Mouse (Mus musculus) midbrain, embryonic 15.5 days (tissue): ENCODE results near the gene Scimp. TPM values are rescaled to one million over a fixed set of nuclear protein-coding genes. Genes with fewer than 3 reads are reported as not detected.

Experiments
- ATAC-seq: fragments of 200-750 bp; cut with Nextera tagmentation; replicated peaks from 2 replicates; pipeline ENCODE4 v1.8.0; 2017; ENCODE audit warnings: moderate TSS enrichment
- H3K27ac ChIP-seq: fragments of 300-500 bp; sonication (generic); 2 replicates; pipeline ENCODE4 v1.5.1; 2015; ENCODE audit warnings: mild to moderate bottlenecking, inconsistent platforms
- H3K27me3 ChIP-seq: fragments of 300-500 bp; sonication (generic); replicated peaks from 2 replicates; pipeline ENCODE4 v1.6.1; 2015; ENCODE audit warnings: inconsistent platforms
- H3K36me3 ChIP-seq: fragments of 300-500 bp; sonication (generic); replicated peaks from 2 replicates; pipeline ENCODE4 v1.6.1; 2015; ENCODE audit warnings: inconsistent platforms
- H3K4me1 ChIP-seq: fragments of 300-500 bp; sonication (generic); 2 replicates; pipeline ENCODE4 v1.6.1; 2015; ENCODE audit warnings: inconsistent platforms
- H3K4me2 ChIP-seq: fragments of 300-500 bp; sonication (generic); 2 replicates; pipeline ENCODE4 v1.6.1; 2015; ENCODE audit warnings: inconsistent platforms, mild to moderate bottlenecking, moderate library complexity
- H3K4me3 ChIP-seq: fragments of 300-500 bp; sonication (generic); 2 replicates; pipeline ENCODE4 v1.5.1; 2015; ENCODE audit warnings: mild to moderate bottlenecking, inconsistent platforms
- H3K9ac ChIP-seq: fragments of 300-500 bp; sonication (generic); 2 replicates; pipeline ENCODE4 v1.6.1; 2015; ENCODE audit warnings: mild to moderate bottlenecking, inconsistent platforms
- H3K9me3 ChIP-seq: fragments of 300-500 bp; sonication (generic); 2 replicates; pipeline ENCODE4 v1.6.1; 2016; ENCODE audit warnings: inconsistent platforms
- WGBS: fragments of 180-500 bp; shearing (Covaris S2); methylation state at CpG from one replicate; pipeline ENCODE4 v1.1.7; 2015; ENCODE audit warnings: mixed read lengths; 5-methylcytosine and 5-hydroxymethylcytosine counted together
- polyA plus RNA-seq: library from polyadenylated mRNA; unstranded; fragments of >200 nt; fragmentation: Nextera tagmentation; extraction: Ambion mirVana; gene quantifications from 2 replicates; pipeline ENCODE4 v1.2.1, GENCODE M21; 2015

Gene Scimp
- polyA plus RNA-seq, 1 experiment from 2014 or later: not detected

DNA sequence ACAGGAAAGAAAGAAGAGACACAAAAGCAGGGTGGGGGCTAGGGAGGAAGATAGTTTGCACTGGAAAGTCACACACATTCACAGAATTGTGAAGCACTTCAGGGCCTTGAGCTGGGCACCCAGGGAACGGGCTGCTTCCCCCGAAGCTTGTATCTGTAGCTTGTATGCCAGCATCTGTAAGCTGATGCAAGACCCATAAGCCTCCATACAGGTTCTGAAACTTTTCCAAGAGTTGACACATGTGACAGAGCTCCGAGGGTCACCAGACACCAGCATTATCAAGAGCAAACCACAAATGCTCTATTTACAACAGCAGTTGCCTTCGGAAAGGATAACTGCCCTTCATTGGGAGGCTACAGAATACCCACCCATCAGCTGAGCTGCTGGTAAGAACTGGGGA is 4.8 kb downstream of the Scimp start:
- H3K27ac ChIP-seq: no peak overlapping the region
- no peaks in the 10 kb centered on the region for H3K36me3 ChIP-seq
- WGBS: 89% methylated on average over 4 of the region's 4 CpGs
- no peak overlapping the region for H3K4me3 ChIP-seq
- H3K4me2 ChIP-seq: no peak overlapping the region
- no peaks in the 10 kb centered on the region for H3K9me3 ChIP-seq
- no peaks in the 10 kb centered on the region for H3K4me1 ChIP-seq
- H3K27me3 ChIP-seq: no peaks in the 10 kb centered on the region
- ATAC-seq: no peak
- H3K9ac ChIP-seq: no peak overlapping the region

DNA sequence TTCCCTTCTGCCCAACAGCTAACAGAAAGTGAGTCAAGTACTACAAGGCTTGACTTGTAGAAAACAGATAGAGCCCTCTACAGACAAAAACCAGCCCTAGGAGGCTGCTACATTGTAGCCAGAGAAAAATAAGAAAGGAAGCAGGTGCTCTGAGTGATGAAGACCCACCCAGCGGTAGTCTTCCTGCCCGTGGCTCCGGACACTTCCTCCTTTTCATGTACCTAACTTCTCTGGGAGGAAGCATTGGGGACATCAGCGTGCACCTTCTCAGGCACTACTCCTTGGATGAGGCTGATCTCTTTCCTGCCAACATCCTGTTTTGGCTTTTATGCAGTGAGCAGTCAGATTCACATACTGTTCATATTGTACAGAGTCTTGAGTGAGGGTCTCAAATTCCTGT is 5.7 kb downstream of the Scimp start:
- no peaks in the 10 kb centered on the region for H3K4me1 ChIP-seq
- H3K4me2 ChIP-seq: no peak overlapping the region
- no peaks in the 10 kb centered on the region for H3K9me3 ChIP-seq
- WGBS: 84% methylated on average over 4 of the region's 4 CpGs
- no peak overlapping the region for H3K4me3 ChIP-seq
- no peaks in the 10 kb centered on the region for H3K27me3 ChIP-seq
- no peak overlapping the region for H3K27ac ChIP-seq
- no peaks in the 10 kb centered on the region for H3K36me3 ChIP-seq
- ATAC-seq: no peak
- no peak overlapping the region for H3K9ac ChIP-seq

DNA sequence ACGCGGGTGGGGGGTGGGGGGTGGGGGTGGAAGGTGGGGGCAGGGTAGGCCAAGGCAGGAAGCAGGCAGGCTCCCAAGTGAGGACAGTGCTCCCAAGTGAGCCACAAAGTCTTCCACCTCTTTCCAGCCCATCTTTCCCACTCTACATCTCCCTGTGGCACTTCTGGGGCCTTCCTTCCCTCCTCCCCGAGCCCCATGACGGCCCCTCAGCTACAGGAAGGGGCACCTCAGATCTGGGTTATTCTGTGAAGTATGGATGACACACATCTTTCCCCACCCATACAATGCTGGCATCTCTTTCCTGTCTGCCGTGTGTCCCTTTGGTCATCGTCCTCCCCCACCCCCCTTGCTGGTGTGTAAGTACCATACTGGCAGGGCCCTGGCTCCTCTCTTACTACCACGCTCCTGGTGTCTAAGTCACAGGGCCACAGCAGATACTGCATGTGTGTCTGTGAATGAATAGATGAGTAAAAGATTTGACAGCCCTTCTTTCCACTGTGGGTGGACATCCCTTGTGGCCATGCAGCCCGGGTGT is 6.7 kb downstream of the Scimp start:
- H3K4me3 ChIP-seq: no peak overlapping the region
- H3K4me1 ChIP-seq: no peaks in the 10 kb centered on the region
- H3K36me3 ChIP-seq: no peaks in the 10 kb centered on the region
- no peaks in the 10 kb centered on the region for H3K9me3 ChIP-seq
- no peak overlapping the region for H3K4me2 ChIP-seq
- 79% methylated on average over 8 of the region's 8 CpGs for WGBS
- no peaks in the 10 kb centered on the region for H3K27me3 ChIP-seq
- H3K9ac ChIP-seq: no peak overlapping the region
- no peak overlapping the region for H3K27ac ChIP-seq
- ATAC-seq: no peak

DNA sequence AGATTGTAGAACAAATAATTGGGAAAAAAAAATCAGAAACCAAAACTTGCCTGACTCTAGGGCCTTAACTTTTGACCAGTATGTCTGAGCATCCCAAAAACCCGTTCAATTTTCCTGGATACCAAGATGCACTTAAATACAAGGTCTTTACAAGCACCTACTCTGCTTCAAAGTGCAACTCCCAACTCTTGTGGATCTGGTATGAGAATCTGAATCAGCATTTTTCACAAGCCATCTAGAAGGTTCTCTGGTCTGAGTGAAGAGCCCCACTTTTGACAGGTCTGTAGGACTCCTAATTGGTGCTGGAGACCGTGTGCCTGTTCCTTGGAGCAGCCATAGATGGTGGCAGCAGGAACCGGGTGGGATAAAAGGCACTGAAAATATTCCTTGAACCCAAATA is 8.0 kb downstream of the Scimp start:
- H3K9me3 ChIP-seq: no peaks in the 10 kb centered on the region
- no peak overlapping the region for H3K4me2 ChIP-seq
- no peak overlapping the region for H3K9ac ChIP-seq
- H3K36me3 ChIP-seq: no peaks in the 10 kb centered on the region
- no peak overlapping the region for H3K4me3 ChIP-seq
- no peak overlapping the region for H3K27ac ChIP-seq
- ATAC-seq: no peak
- no peaks in the 10 kb centered on the region for H3K4me1 ChIP-seq
- 83% methylated on average over 3 of the region's 3 CpGs for WGBS
- H3K27me3 ChIP-seq: no peaks in the 10 kb centered on the region

DNA sequence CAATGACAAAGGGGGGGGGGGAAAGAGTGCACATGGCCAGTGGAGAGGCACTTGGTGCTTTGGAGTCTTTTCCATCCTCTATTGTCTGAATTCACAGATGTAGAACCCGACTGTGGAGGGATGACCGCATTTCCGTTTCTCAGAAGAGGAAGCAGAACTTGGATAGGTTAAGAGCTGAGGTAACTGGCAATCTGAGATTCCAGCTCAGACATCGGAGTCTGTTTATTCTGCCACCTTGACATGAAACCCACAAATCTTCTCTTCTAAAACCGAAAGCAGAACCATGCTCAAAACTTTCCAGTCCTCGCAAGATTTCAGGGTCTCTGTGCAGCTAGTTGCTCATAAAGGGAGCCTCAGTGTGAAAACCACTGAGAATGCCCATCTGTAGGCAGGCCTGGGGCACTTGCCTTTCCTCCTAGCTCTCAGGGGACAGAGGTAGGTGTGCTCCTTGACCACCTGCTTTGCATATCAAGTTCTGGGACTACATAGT is 8.6 kb downstream of the Scimp start:
- Histone ChIP-seq H3K4me2 (no peak overlapping the region), H3K4me3 (no peak overlapping the region), H3K4me1 (no peaks in the 10 kb centered on the region), H3K9me3 (no peaks in the 10 kb centered on the region), H3K9ac (no peak overlapping the region), H3K27ac (no peak overlapping the region), H3K27me3 (no peaks in the 10 kb centered on the region), H3K36me3 (no peaks in the 10 kb centered on the region)
- WGBS: 81% methylated on average over 6 of the region's 6 CpGs
- no peak for ATAC-seq

DNA sequence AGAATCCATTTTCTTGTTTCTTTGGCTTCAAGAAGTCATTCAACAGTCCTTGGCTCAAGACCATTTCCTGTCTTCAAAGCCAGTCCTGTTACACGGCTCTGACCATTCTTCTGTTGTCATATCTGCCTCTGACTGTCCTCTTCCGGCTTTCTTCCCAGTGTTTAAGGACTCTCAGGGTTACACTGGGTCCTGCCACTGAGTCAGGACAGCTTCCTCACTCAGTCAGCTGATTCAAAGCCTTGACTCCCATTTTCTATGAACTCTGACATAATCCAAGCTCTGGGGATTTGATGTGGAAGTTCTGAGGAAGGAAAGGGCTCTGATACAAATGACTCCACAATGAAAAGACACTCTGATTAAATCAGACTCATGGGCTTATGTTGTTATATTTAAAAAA is 9.5 kb downstream of the Scimp start:
- H3K4me3 ChIP-seq: no peak overlapping the region
- H3K27ac ChIP-seq: no peak overlapping the region
- H3K4me2 ChIP-seq: no peak overlapping the region
- H3K9me3 ChIP-seq: no peaks in the 10 kb centered on the region
- no peaks in the 10 kb centered on the region for H3K36me3 ChIP-seq
- H3K27me3 ChIP-seq: no peaks in the 10 kb centered on the region
- no peak for ATAC-seq
- WGBS: 79% methylated on average over 2 of the region's 2 CpGs
- no peak overlapping the region for H3K9ac ChIP-seq
- H3K4me1 ChIP-seq: no peaks in the 10 kb centered on the region

DNA sequence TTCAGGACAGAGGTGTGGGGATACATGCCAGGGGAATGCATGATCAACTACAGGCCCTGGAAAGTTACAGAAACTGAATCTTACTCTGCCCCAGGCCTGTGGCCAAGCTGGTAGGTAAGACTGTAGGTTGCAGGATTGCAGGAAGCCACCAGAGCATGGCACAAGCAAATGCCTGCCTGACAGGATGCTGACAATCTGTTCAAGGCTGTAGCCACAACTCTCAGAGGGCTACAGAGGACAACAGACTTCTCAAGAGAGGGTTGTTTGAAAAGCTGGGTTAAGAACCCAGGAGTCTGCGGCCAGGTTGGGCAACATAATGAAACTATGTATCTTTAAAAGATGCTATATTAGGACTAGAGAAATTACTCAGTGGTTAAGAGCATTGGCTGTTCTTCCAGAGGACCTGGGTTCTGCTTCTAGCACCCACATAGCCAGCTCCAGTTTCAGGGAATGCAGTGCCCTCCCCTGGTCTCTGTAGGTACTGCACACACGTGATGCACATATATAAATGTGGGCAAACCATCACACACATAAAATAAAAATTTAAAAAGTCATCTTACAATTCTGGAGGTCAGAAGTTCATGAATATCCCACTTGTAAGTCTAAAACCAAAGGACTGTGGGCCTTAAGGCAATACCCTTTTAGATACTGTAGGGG is 10.1 kb downstream of the Scimp start:
- no peaks in the 10 kb centered on the region for H3K9me3 ChIP-seq
- no peak overlapping the region for H3K9ac ChIP-seq
- 85% methylated on average over 2 of the region's 2 CpGs for WGBS
- no peaks in the 10 kb centered on the region for H3K36me3 ChIP-seq
- no peak overlapping the region for H3K4me2 ChIP-seq
- no peak for ATAC-seq
- H3K4me1 ChIP-seq: no peaks in the 10 kb centered on the region
- H3K27ac ChIP-seq: no peak overlapping the region
- no peaks in the 10 kb centered on the region for H3K27me3 ChIP-seq
- H3K4me3 ChIP-seq: no peak overlapping the region

DNA sequence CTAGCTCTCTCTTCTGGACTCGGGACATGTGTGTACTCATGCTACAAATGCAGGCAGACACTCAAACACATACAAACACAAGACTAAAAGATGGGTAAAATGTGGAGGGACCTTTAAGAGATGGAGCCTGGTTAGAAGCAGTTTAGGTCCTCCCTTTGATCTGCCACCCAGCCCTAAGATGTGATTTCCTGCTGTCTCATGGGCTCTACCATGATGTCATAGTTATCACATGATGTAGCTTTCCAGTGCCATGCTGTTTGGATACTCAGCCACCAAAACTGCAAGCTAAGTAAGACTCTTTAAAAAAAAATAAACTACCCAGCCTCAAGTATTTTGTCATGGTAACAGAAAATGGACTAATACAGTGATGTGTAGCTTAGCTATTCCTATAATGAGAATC is 20.0 kb downstream of the Scimp start:
- Histone ChIP-seq H3K9ac (no peak overlapping the region), H3K4me1 (no peaks in the 10 kb centered on the region), H3K36me3 (no peaks in the 10 kb centered on the region), H3K27ac (no peak overlapping the region), H3K27me3 (no peaks in the 10 kb centered on the region), H3K4me2 (no peak overlapping the region), H3K9me3 (no peaks in the 10 kb centered on the region), H3K4me3 (no peak overlapping the region)
- ATAC-seq: no peak
- WGBS: 86% methylated on average over 1 of the region's 1 CpGs

DNA sequence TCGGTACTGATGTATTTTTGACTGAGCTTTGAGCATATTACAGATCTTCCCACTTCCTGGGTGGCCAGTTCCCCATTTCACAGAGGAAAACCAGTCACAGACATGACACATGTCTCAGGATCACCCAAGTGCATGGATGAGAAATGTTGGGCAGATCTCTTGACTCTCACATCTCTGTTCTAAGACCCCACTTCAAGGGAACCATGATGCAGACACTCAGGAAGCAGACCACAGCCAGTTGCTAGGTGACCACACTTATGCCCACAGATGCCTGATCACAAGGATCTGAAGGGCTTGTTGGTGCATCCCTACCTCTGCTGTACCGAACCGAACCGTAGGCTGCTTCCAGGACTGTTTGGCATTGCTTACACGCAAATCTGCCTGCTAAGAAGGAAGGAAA is 20.7 kb downstream of the Scimp start:
- H3K4me3 ChIP-seq: no peak overlapping the region
- H3K9me3 ChIP-seq: no peaks in the 10 kb centered on the region
- H3K4me2 ChIP-seq: no peak overlapping the region
- no peaks in the 10 kb centered on the region for H3K36me3 ChIP-seq
- WGBS: 90% methylated on average over 5 of the region's 5 CpGs
- H3K27ac ChIP-seq: no peak overlapping the region
- H3K27me3 ChIP-seq: no peaks in the 10 kb centered on the region
- no peak for ATAC-seq
- no peaks in the 10 kb centered on the region for H3K4me1 ChIP-seq
- H3K9ac ChIP-seq: no peak overlapping the region

DNA sequence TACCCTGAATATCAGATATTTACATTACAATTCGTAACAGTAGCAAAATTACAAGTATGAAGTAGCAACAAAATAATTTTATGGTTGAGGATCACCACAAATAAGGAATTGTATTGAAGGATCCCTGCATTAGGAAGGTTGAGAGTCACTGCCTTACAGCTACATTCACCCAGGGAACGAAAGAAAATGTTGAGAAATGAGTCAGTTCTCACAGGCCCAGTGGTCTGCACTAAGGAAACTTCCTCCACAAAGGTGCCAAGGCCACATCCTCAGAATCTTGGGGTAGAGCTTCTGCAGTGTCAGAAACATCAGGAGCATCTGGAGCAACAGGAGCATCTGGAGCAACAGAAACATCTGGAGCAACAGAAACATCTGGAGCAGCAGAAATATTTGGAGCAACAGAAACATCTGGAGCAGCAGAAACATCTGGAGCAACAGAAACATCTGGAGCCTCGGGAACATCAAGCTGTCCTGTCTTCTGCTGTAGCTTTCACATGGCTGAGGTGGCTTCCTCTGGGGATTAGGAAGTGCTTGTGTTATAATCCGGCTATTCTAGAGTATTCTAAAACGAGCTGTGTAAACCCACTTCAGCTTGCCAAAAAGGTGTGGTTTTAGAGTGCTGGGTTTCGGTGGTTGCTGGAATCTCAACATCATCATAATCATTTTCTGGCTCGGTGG is 21.4 kb downstream of the Scimp start:
- ATAC-seq: no peak
- Histone ChIP-seq H3K9ac (no peak overlapping the region), H3K4me1 (no peaks in the 10 kb centered on the region), H3K36me3 (no peaks in the 10 kb centered on the region), H3K27ac (no peak overlapping the region), H3K4me3 (no peak overlapping the region), H3K27me3 (no peaks in the 10 kb centered on the region), H3K9me3 (no peaks in the 10 kb centered on the region), H3K4me2 (no peak overlapping the region)
- WGBS: 72% methylated on average over 7 of the region's 7 CpGs

DNA sequence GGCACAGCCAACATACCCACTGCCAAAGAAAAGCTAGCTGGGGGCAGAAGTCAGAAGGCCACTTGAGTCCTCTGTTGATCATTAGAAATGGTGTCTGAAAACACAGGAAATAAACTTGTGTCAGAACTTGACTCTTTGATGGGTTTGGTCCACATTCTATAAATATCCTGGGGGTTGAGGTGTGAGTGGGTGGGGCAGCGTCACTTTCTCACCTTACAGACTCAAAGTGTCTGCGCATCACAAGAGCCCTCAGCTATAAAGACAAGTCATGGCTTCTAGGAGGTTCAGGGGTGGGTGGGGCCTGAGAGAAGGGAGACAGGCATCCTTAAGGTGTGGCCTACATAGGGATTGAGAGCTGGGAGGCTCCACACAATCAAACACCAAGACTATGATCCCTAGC is 22.0 kb downstream of the Scimp start:
- no peak overlapping the region for H3K4me3 ChIP-seq
- ATAC-seq: no peak
- no peaks in the 10 kb centered on the region for H3K4me1 ChIP-seq
- H3K27me3 ChIP-seq: no peaks in the 10 kb centered on the region
- 91% methylated on average over 2 of the region's 2 CpGs for WGBS
- H3K9ac ChIP-seq: no peak overlapping the region
- no peaks in the 10 kb centered on the region for H3K36me3 ChIP-seq
- H3K27ac ChIP-seq: no peak overlapping the region
- no peak overlapping the region for H3K4me2 ChIP-seq
- no peaks in the 10 kb centered on the region for H3K9me3 ChIP-seq

DNA sequence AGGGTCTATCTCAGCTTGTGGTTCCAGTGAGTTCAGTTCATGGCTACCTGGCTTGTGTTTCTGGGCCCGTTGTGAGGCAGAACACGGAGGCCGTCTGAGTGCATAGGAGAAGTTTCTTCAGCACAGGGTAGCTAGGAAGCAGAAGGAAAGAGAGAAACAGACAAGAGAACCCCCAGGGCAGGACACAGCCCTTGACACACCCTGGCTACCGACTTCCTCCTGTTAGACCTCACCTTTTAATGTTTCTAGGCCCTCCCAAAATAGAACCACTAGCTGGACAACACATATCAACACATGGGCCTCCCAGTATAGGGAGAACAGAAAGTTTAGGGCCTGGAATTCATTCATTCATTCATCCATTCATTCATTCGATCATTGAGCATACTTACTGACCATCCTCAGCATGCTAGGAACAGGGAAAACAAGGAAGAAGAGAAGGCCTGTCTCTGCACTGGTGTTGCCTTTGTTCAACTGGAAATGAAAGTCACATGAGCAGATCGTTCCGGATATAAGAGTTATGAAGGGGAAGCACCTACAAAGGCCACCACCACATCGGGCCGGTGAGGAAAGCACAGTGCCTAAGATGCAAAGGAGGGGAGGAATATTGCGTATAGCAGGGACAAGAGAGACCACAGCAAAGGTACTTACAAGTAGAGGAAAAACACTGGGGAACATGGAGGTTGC is 23.3 kb downstream of the Scimp start:
- Histone ChIP-seq H3K9ac (no peak overlapping the region), H3K4me1 (no peaks in the 10 kb centered on the region), H3K27me3 (no peaks in the 10 kb centered on the region), H3K4me3 (no peak overlapping the region), H3K36me3 (no peaks in the 10 kb centered on the region), H3K4me2 (no peak overlapping the region), H3K9me3 (no peaks in the 10 kb centered on the region), H3K27ac (no peak overlapping the region)
- WGBS: 93% methylated on average over 10 of the region's 10 CpGs
- no peak for ATAC-seq
